Mouse (Mus musculus) inflammation-experienced regulatory T-cells, adult 6 months (primary cell): ENCODE measurements around the gene Sirt3. TPM values are rescaled to one million over a fixed set of nuclear protein-coding genes. Genes with fewer than 3 reads are reported as not detected.

Experiments
- ATAC-seq: one replicate; pipeline ENCODE4 v1.8.0; 2017
- polyA plus RNA-seq, 3 experiments: library from polyadenylated mRNA; unstranded; fragments of 100-300 nt; shearing (Covaris generic); gene quantifications; one replicate each; pipeline ENCODE4 v1.2.1; 2017

Gene Sirt3
- 10 to 100 TPM in 2 of 3 experiments, 1 to 10 TPM in 1; 9.1 to 10.8 (median 10.6) TPM for polyA plus RNA-seq

GRCm38 (mm10) chr7:140881696-140882468 lies at the start of gene Sirt3, which contains the start of gene Psmd13:
TSS of gene Sirt3 (minus strand) at chr7:140882309.
TSS of gene Psmd13 (plus strand) at chr7:140881968.
- peak; percentile 96 for ATAC-seq

DNA sequence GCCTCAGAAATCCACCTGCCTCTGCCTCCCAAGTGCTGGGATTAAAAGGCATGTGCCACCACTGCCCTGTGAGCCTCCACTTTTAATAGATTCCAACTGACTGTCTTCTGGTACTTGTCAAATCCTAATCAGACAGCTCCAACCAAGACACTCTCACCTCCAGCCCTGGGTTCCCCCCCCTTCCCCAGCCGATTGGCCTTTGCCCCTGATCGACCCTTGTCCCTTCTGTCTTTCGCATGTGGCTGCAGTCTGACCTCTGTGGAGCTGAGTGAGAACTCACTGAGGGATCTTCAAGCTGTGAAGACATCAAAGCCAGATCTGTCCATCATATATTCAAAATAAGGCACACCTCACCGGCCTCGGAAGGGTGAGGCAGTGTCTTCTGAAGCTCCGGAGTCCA lies 45.1 kb upstream of the Sirt3 start:
- no peak for ATAC-seq

DNA sequence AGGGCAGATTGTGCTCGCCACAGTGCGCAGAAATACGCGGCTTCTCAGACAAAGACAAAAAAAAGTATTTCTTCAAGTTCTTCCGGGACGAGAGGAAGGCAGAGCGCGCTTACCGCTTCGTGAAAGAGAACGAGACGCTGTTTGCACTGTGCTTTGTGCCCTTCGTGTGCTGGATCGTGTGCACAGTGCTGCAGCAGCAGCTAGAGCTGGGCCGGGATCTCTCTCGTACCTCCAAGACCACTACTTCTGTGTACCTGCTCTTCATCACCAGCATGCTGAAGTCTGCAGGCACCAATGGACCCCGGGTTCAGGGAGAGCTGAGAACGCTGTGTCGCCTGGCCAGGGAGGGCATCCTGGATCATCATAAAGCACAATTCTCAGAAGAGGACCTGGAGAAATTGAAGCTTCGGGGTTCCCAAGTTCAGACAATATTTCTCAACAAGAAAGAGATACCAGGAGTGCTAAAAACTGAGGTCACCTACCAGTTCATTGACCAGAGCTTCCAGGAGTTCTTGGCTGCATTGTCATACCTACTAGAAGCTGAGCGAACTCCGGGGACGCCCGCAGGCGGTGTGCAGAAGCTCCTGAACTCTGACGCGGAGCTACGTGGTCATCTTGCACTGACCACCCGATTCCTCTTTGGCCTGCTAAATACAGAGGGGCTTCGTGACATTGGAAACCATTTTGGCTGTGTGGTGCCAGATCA lies 41.1 kb upstream of the Sirt3 start:
- ATAC-seq, result no peak

DNA sequence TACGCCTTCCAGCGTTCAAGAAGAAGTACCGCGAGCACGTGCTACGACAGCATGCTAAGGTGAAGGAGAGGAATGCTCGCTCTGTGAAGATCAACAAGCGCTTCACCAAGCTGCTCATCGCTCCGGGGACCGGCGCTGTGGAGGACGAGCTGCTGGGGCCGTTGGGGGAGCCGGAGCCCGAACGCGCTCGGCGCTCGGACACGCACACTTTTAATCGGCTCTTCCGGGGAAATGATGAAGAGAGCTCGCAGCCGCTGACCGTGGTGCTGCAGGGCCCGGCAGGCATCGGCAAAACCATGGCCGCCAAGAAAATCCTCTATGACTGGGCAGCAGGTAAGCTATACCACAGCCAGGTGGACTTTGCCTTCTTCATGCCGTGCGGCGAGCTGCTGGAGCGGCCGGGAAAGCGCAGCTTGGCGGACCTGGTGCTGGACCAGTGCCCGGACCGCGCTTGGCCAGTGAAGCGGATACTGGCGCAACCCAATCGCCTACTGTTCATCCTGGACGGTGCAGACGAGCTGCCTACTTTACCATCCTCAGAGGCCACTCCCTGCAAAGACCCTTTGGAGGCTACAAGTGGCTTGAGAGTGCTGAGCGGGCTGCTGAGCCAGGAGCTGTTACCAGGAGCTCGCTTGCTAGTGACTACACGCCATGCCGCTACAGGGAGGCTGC lies 40.4 kb upstream of the Sirt3 start:
- no peak for ATAC-seq

DNA sequence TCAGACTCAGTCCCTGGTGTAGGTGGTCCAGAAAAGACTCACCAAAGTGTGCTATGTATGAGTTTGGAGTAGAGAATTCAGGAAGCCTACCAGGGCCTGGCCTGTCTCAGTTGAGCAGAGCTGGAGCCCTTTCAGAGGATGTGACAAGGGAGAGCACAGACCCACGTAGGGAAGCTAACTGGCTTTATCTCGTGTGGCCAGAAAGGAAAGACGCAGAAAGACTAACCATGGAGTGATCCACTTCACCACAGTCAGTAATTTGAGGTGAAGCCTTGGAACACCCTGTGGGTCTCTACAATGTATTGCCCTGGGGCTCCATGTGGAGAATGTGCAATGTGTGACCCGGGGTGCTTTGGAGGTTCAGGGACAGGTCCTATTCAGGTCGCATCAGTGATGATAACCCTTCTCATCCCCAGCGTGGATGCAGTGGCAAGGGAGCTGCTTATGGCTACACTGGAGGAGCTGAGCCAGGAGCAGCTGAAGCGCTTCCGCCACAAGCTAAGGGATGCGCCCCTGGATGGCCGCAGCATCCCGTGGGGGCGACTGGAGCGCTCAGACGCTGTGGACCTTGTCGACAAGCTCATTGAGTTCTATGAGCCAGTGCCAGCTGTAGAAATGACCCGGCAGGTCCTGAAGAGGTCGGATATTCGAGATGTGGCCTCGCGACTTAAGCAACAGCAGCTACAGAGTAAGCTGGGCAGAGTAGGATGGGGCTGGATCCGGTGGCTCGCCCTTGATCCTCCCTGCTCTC lies 39.3 kb upstream of the Sirt3 start:
- ATAC-seq, result no peak

DNA sequence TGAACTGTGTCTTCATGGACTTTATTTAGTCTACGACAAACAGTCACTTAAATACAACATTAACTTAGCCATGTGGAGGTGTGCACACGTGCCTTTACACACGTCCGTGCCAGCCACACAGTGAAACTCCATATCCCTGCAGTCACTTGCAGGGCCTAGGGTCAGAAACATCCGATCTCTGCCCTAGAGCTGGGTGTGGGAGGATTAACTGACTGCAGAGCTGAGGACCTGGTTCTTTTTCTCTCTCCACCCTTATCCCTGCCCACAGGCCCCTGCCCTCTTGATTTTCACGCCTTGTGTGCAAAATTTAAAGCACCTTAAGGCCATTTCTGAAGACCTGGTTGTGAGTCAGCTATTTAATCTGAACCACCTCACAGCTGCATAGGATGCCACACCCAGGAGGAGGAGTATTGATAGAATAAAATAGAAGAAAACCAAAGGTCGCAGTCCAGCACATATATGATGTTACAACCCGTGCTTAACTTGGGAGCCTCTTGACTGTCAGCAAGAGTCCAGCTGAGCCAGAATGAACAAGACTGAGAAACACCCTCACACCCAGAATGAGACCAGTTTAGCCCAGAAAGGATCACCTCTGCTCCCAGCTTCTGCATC lies 38.4 kb upstream of the Sirt3 start, which contains the start of gene Nlrp6:
TSS of gene Nlrp6 (plus strand) at position 485 of the 612 bp plus-strand sequence.
- no peak for ATAC-seq

DNA sequence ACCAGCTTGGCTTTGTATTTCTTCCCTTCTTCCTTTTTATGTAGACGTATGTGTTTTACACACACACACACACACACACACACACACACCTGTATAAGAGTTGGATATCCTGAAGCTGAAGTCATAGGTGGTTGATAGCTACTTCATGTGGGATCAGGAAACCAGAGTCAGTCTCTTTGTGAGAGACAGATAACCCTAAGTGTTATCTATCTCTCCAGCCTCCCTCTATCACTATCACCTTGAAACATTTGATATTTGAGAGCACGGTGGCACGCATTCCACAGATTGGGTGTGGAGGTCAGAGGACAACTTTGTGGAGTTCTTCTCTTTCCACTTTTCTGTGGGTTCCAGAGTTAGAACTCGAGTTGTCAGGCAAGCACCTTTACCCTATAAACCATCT lies 37.8 kb upstream of the Sirt3 start:
- ATAC-seq, result no peak

DNA sequence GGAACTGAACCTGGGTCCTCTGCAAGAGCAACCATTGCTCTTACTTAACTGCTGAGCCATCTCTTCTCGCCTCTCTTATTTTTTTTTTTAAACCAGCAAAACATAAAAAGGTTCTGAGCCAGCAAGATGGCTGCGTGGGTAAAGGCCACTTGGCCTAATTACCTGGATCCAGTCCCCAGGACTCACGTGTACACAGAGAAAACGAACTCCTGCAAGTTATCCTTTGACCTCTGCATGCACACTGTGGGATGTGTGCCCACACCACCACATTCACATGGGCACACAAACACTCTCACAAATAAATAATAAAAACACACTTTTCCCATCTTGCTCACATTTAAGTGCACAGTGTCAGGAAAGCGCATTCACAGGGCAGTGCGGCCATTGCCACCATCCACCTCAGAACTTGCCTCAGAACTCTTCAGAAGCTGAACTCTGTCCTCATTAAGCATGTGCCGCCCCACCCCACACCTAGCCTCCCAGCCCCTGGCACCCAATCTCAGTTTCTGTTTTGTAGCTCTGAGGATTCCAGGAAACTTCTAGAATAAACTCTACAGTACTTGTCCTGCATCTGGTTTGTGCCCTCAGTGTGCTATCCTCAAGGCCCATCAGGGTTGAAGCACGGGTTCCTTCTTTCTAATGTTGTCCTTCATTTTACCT lies 32.1 kb upstream of the Sirt3 start:
- no peak for ATAC-seq

GRCm38 (mm10) chr7:140912846-140913482 lies 30.9 kb upstream of the Sirt3 start:
- ATAC-seq, result no peak

DNA sequence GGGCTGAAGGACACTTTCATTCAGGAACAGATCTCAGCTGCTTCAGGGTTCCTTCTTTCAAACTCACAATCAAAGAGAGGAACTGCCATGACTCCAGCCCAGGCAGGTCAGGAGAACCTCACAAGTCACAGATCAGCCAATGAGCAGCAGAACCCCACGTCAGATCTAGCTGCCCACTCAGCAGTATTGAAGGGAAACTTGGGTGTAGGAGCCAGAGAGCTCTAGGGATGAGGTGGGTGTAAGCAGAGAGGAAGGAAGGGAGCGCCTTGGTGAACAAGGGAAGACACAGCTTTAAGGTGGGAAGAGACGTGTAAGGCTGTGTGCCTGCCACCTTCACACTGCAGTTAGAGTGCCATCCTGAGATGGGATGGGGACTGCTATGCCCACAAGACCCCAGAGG lies 30.2 kb upstream of the Sirt3 start:
- ATAC-seq, result no peak

- peak; percentile 86 for ATAC-seq
Observed at GRCm38 (mm10) chr7:140908634-140909107, 26.6 kb upstream of the Sirt3 start.

GRCm38 (mm10) chr7:140908181-140908580 lies 26.1 kb upstream of the Sirt3 start:
- ATAC-seq, result no peak

DNA sequence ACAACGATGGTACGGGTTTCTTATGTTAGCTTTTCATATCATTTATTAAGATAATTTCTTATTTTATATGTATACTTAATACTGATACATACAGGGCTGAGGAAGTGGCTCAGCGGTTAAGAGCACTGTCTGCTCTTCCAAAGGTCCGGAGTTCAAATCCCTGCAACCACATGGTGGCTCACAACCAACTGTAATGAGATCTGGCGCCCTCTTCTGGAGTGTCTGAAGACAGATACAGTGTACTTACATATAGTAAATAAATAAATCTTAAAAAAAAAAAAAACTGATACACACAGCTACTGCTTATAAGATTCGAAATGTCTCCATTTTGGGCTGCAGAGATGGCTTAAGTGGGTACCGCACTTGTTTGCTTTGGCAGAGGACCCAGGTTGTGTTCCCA lies 25.6 kb upstream of the Sirt3 start:
- ATAC-seq, result no peak

- no peak for ATAC-seq
Observed at GRCm38 (mm10) chr7:140907131-140907530, 25.0 kb upstream of the Sirt3 start.

- ATAC-seq, result no peak
Observed at GRCm38 (mm10) chr7:140905642-140906081, 23.6 kb upstream of the Sirt3 start.

DNA sequence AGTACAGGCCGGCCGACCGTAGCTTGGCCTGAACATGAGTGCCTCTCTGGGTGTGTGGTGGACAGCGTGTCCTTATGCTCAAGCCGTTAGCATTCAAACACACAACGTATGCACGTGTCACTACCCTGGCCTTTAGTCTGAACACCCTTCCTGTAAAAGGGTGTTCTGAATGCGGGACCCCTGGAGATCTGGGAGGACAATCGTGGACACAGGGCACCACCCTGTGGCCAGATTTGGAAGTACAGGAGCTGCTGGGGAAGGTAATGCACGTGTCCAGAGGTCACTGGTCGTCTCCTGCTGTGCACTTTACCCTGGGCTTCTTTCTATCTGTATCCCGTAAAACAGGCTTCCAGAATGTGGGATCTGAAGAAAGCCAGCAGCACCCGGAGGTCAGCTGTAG lies 21.1 kb upstream of the Sirt3 start:
- no peak for ATAC-seq

DNA sequence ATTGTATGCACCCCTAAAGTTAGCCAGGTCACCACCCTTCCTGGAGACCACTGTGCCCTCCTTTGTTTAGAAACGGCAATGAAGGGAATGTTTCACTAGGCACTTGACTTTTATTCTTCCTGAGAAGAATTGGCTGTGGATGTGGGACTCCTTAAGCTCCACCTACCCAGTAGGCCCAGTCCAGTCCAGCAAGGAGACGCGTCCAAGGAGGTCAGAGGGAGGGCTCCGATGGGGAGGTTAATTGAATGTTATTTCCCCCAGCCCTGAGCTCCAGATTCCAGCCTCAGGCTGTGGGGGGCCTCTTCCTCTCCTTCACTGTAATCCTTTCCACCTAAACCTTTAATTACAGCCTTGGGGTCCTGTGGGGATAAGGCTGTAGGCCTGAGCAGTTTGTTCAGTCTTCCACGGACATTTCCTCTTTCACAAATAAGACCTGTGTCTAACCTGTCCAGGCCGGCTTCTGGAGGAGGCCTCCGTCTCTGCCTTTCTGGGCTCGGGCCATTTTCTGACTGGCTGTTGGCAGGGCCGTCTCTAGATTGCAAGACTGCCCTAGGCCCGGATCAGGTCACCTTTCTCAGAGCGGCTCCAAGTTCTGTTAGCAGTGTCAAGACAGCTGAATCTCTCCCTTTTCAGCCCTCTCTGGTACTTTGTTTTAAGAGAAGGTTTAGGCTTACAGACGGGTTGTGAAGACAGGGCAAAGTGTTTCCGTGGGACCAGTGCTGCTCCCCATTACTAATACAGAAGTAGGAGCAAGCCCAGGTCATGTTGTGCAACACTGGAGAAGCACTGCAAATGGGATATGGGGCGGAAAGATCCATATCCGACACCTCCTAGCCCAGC lies 20.1 kb upstream of the Sirt3 start:
- no peak for ATAC-seq

DNA sequence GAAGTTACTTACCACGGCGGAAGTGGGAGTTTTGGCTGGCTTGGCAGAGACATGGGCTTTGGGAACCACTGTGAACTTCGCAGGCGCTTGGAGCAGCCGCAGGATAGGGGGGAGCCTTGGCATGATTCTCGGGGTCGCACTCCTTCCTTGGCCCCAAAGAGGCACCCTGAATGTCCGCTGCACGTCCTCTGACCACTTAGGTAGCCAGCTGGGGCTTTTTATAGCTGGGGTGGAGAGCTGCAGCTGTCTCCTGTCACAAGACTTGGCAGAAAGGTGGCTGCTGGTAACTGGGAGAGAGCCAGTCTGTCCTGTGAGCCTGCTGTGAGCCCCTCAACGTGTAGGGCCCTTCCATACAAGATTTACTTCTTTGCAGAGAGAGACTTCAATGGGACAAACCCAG lies 18.1 kb upstream of the Sirt3 start, which contains the start of gene Cox8b:
TSS of gene Cox8b (minus strand) at position 227 of the 400 bp plus-strand sequence.
- ATAC-seq, result no peak

GRCm38 (mm10) chr7:140899121-140899520 lies 17.0 kb upstream of the Sirt3 start:
- ATAC-seq, result no peak

DNA sequence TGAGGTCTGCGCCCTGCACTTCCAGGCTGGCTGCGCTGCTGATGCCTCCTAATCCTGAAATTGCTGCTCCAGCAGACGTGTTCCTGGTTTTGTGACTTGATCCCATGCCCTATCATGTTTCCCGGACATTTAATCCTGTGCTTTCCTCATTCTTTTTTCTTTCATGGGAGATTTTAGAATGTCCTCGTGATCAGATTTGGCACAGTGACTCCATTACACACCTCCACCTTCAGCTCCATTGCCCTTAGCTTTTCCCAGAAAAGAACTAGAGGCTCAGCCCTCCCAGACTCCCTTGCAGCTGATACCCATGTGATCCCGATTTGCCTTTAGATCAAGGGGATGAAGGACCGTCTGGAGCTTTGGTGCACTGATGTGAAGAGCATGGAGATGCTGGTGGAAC lies 15.8 kb upstream of the Sirt3 start:
- no peak for ATAC-seq
